16 mouse cellular contexts compared by ENCODE assay signal in the genomic region with DNA sequence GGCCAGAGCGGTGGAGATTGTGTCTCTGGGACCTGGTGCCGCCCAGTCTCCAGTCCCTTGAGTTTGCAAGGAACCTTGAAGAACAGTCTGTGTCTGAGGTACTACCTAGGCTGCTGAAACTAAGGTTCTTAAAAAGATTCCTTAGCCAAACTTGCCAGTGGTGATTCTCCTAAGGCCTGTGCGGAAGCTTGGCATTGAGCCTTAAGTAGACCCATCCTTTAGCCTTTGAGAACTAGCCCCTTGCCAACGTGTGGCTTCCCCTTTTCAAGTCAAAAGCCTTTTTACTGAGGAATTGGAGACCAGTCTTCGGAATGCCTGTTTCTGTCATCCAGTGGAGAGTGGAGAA. TPM values are rescaled to one million over a fixed set of nuclear protein-coding genes. Genes with fewer than 3 reads are reported as not detected.
A peak's percentile ranks its signal among the peaks of the same experiment; 100 is the strongest.
DNase-seq lines count a peak whose midpoint lies in the region; ATAC-seq and TF ChIP-seq lines count a peak whose summit lies in the region.
"Had no signal": no experiment of that assay in that cellular context is flagged by ENCODE, and none has a peak within 500 bp of the region (broad histone marks: within the 10 kb centered on the region; RNA-seq: fewer than 3 reads in every experiment).

No protein-coding gene starts in this region.

- H3K9ac ChIP-seq in intestine, embryonic 14.5 days (ENCODE audit: low read length): no peak overlapping the region
- no peak overlapping the region for H3K9ac ChIP-seq in intestine, embryonic 16.5 days (ENCODE audit: low read depth, low read length)
- peak overlapping the region; percentile 63 for H3K9ac ChIP-seq in limb, embryonic 11.5 days (ENCODE audit: low read length)
- H3K9ac ChIP-seq: hindbrain, embryonic 15.5 days; liver, embryonic 12.5 days had no signal

- WGBS in intestine, embryonic 14.5 days: 4% methylated on average over 5 of the region's 5 CpGs
- WGBS in intestine, embryonic 16.5 days: 5% methylated on average over 5 of the region's 5 CpGs
- WGBS in limb, embryonic 11.5 days: 6% methylated on average over 5 of the region's 5 CpGs

- TF ChIP-seq CTCF in gastrocnemius, adult 2 months (IDR thresholded peaks at IDR 0.05): no peak
- no peak for TF ChIP-seq CTCF in C2C12 (IDR thresholded peaks at IDR 0.05; ENCODE audit: control insufficient read depth, insufficient read depth, insufficient read length)

- intact Hi-C loops in gastrocnemius, adult 2 months (cut with DNase I): loop anchor here (5.0 kb wide), 2 partner anchors 156 to 181 kb away; no protein-coding TSS in a partner anchor
- intact Hi-C loops in gastrocnemius, postnatal 14 days (cut with DNase I; ENCODE audit: low total_unique reads): no loop called here

- H3ac ChIP-seq in C2C12 (ENCODE audit: control insufficient read depth, insufficient read length, low read depth): peak overlapping the region; percentile 91

- peaks cover 7% of the 10 kb centered on the region for H3K79me3 ChIP-seq in C2C12 (ENCODE audit: low read depth)

- H3K27me3 ChIP-seq in intestine, embryonic 14.5 days (replicated peaks; ENCODE audit: control insufficient read depth, insufficient read depth, low read length): peaks cover 100% of the 10 kb centered on the region
- H3K27me3 ChIP-seq in intestine, embryonic 16.5 days (replicated peaks; ENCODE audit: control insufficient read depth, insufficient read depth, low read length): peaks cover 91% of the 10 kb centered on the region
- no peaks in the 10 kb centered on the region for H3K27me3 ChIP-seq in C2C12 (ENCODE audit: control insufficient read depth, insufficient read depth, insufficient read length)
- peaks cover 77% of the 10 kb centered on the region for H3K27me3 ChIP-seq in limb, embryonic 11.5 days (ENCODE audit: control insufficient read depth, insufficient read depth, low read length)

- no peaks in the 10 kb centered on the region for H3K36me3 ChIP-seq in intestine, embryonic 14.5 days (ENCODE audit: control insufficient read depth, insufficient read depth, low read length)
- no peaks in the 10 kb centered on the region for H3K36me3 ChIP-seq in intestine, embryonic 16.5 days (ENCODE audit: control insufficient read depth, insufficient read depth, low read length)
- no peaks in the 10 kb centered on the region for H3K36me3 ChIP-seq in C2C12 (ENCODE audit: control insufficient read depth, insufficient read depth)
- H3K36me3 ChIP-seq in limb, embryonic 11.5 days (ENCODE audit: control insufficient read depth, insufficient read depth, low read length): no peaks in the 10 kb centered on the region
- H3K36me3 ChIP-seq: hindbrain, embryonic 15.5 days; liver, embryonic 12.5 days; midbrain, embryonic 10.5 days had no signal

- no peaks in the 10 kb centered on the region for H3K4me1 ChIP-seq in intestine, embryonic 14.5 days (replicated peaks; ENCODE audit: control insufficient read depth, insufficient read depth, low read length)
- H3K4me1 ChIP-seq in intestine, embryonic 16.5 days (ENCODE audit: control insufficient read depth, insufficient read depth, low read length): no peaks in the 10 kb centered on the region
- peaks cover 10% of the 10 kb centered on the region for H3K4me1 ChIP-seq in limb, embryonic 11.5 days (ENCODE audit: control insufficient read depth, insufficient read depth, low read length)
- H3K4me1 ChIP-seq: hindbrain, embryonic 15.5 days; liver, embryonic 12.5 days had no signal

- DNase-seq in gastrocnemius, adult 2 months: no peak
- DNase-seq in gastrocnemius, postnatal 14 days: no peak
- no peak for DNase-seq in intestine, embryonic 14.5 days (ENCODE audit: low spot score)
- no peak for DNase-seq in limb, embryonic 11.5 days (ENCODE audit: low spot score)
- no peak for DNase-seq in right cerebral cortex, postnatal 14 days
- DNase-seq in embryo, embryonic 11 days: no peak
- DNase-seq: cerebellum, adult 11 months; thymus, postnatal 14 days had no signal

- peaks cover 8% of the 10 kb centered on the region for H3K79me2 ChIP-seq in C2C12 (ENCODE audit: control insufficient read depth, insufficient read depth)

- H3K4me3 ChIP-seq in gastrocnemius, adult 2 months: peak overlapping the region; percentile 81
- 0 out of 2 replicates have a peak overlapping the region, but pooled peaks have one; percentile 3 for H3K4me3 ChIP-seq in intestine, embryonic 14.5 days (ENCODE audit: low read depth, low read length)
- H3K4me3 ChIP-seq in intestine, embryonic 16.5 days (ENCODE audit: low read length): no peak overlapping the region
- peak overlapping the region; percentile 60 for H3K4me3 ChIP-seq in C2C12 (ENCODE audit: insufficient read depth, poor library complexity, severe bottlenecking)
- peak overlapping the region; percentile 33 for H3K4me3 ChIP-seq in limb, embryonic 11.5 days (ENCODE audit: low read depth, low read length)
- H3K4me3 ChIP-seq: hindbrain, embryonic 15.5 days; liver, embryonic 12.5 days had no signal

- H3K4me2 ChIP-seq in intestine, embryonic 14.5 days (ENCODE audit: low read length): 0 out of 2 replicates have a peak overlapping the region, but pooled peaks have one; percentile 14
- no peak overlapping the region for H3K4me2 ChIP-seq in intestine, embryonic 16.5 days (ENCODE audit: low read depth, low read length)
- H3K4me2 ChIP-seq in limb, embryonic 11.5 days (ENCODE audit: low read depth, severe bottlenecking): peak overlapping the region; percentile 59
- H3K4me2 ChIP-seq: liver, embryonic 12.5 days had no signal

- ATAC-seq in intestine, embryonic 14.5 days (replicated peaks; ENCODE audit: low FRiP score, low TSS enrichment, low read depth): no peak
- no peak for ATAC-seq in intestine, embryonic 16.5 days
- no peak for ATAC-seq in limb, embryonic 11.5 days (ENCODE audit: insufficient number of reproducible peaks, low FRiP score, low TSS enrichment, low read depth)
- ATAC-seq: liver, embryonic 12.5 days had no signal

- peak overlapping the region; percentile 74 for H3K27ac ChIP-seq in gastrocnemius, adult 2 months
- no peak overlapping the region for H3K27ac ChIP-seq in intestine, embryonic 14.5 days (ENCODE audit: low read depth)
- no peak overlapping the region for H3K27ac ChIP-seq in intestine, embryonic 16.5 days (ENCODE audit: low read length)
- H3K27ac ChIP-seq in limb, embryonic 11.5 days (replicated peaks; ENCODE audit: low read depth, low read length): no peak overlapping the region
- H3K27ac ChIP-seq: hindbrain, embryonic 15.5 days; liver, embryonic 12.5 days; midbrain, embryonic 10.5 days had no signal

- H3K9me3 ChIP-seq in intestine, embryonic 14.5 days (ENCODE audit: control insufficient read depth, low read length): no peaks in the 10 kb centered on the region
- no peaks in the 10 kb centered on the region for H3K9me3 ChIP-seq in intestine, embryonic 16.5 days (ENCODE audit: control insufficient read depth, low read length)
- no peaks in the 10 kb centered on the region for H3K9me3 ChIP-seq in limb, embryonic 11.5 days (ENCODE audit: control insufficient read depth, low read length)
- H3K9me3 ChIP-seq: hindbrain, embryonic 15.5 days; liver, embryonic 12.5 days; midbrain, embryonic 10.5 days had no signal

TF ChIP-seq in C2C12, 6 proteins besides CTCF, POLR2A, EP300 and RAD21:
- no peak for TF ChIP-seq MYOG (IDR thresholded peaks at IDR 0.05; ENCODE audit: control insufficient read depth, extremely low read depth, insufficient read length)
- no peak for TF ChIP-seq MAX (IDR thresholded peaks at IDR 0.05)
- no peak for TF ChIP-seq USF1 (IDR thresholded peaks at IDR 0.05; ENCODE audit: low read depth)
- no peak for TF ChIP-seq FOSL1 (IDR thresholded peaks at IDR 0.05; ENCODE audit: insufficient read depth, low read length, poor library complexity, severe bottlenecking)
- no peak for TF ChIP-seq CEBPB (IDR thresholded peaks at IDR 0.05; ENCODE audit: low read depth)
- TF ChIP-seq MYOD1 (IDR thresholded peaks at IDR 0.05; ENCODE audit: control insufficient read depth, insufficient read length, low read depth): no peak

RNA-seq across cellular contexts. Expression of a gene that starts 6.9 kb away (rescaled TPM):
- not detected for total RNA-seq in gastrocnemius, adult 2 months (2021)
- total RNA-seq in gastrocnemius, postnatal 14 days (2021): under 1 TPM in 1 of 2 experiments, not detected in 1; 0.22 TPM
- polyA plus RNA-seq in intestine, embryonic 14.5 days (2014; fragmentation: Nextera tagmentation; extraction: Ambion mirVana): not detected in 2 replicates
- not detected in 2 replicates for polyA plus RNA-seq in intestine, embryonic 16.5 days (2015; fragmentation: Nextera tagmentation; extraction: Ambion mirVana)
- polyA plus RNA-seq in C2C12 (2012; fragmentation: generic; extraction: Trizol): 4.9 TPM
- polyA plus RNA-seq in limb, embryonic 11.5 days (2014; fragmentation: Nextera tagmentation; extraction: Ambion mirVana): 0.96 and 1.2 TPM in 2 replicates
- total RNA-seq: common myeloid progenitor, adult 5-6 weeks; gastrocnemius, postnatal 10 days; left cerebral cortex, adult 18-20 months had no signal
- polyA plus RNA-seq: hindbrain, embryonic 15.5 days; liver, embryonic 12.5 days; midbrain, embryonic 10.5 days had no signal

RNA-seq across cellular contexts. Expression of a gene that starts 10.8 kb away (rescaled TPM):
- 10 to 100 TPM in 1 of 2 experiments, 1 to 10 TPM in 1; 6.9 to 11.7 TPM for total RNA-seq in gastrocnemius, adult 2 months (2021)
- 1 to 10 TPM; 6.6 to 9.1 TPM for total RNA-seq in gastrocnemius, postnatal 14 days (2021)
- polyA plus RNA-seq in intestine, embryonic 14.5 days (2014; fragmentation: Nextera tagmentation; extraction: Ambion mirVana): 0.11 TPM in 2 replicates
- polyA plus RNA-seq in intestine, embryonic 16.5 days (2015; fragmentation: Nextera tagmentation; extraction: Ambion mirVana): 0.06 TPM in 1 of 2 replicates, not detected in the other
- polyA plus RNA-seq in C2C12 (2012; fragmentation: generic; extraction: Trizol): 34.6 TPM
- polyA plus RNA-seq in limb, embryonic 11.5 days (2014; fragmentation: Nextera tagmentation; extraction: Ambion mirVana): 5.5 and 5.9 TPM in 2 replicates
- total RNA-seq: common myeloid progenitor, adult 5-6 weeks; left cerebral cortex, adult 18-20 months had no signal
- polyA plus RNA-seq: hindbrain, embryonic 15.5 days; liver, embryonic 12.5 days; midbrain, embryonic 10.5 days had no signal

RNA-seq across cellular contexts. Expression of a gene that starts 22.5 kb away (rescaled TPM):
- total RNA-seq in gastrocnemius, adult 2 months (2021): not detected
- not detected for total RNA-seq in gastrocnemius, postnatal 14 days (2021)
- polyA plus RNA-seq in intestine, embryonic 14.5 days (2014; fragmentation: Nextera tagmentation; extraction: Ambion mirVana): not detected in 2 replicates
- not detected in 2 replicates for polyA plus RNA-seq in intestine, embryonic 16.5 days (2015; fragmentation: Nextera tagmentation; extraction: Ambion mirVana)
- 8.2 TPM for polyA plus RNA-seq in C2C12 (2012; fragmentation: generic; extraction: Trizol)
- polyA plus RNA-seq in limb, embryonic 11.5 days (2014; fragmentation: Nextera tagmentation; extraction: Ambion mirVana): 2.3 and 2.4 TPM in 2 replicates
- total RNA-seq: common myeloid progenitor, adult 5-6 weeks; gastrocnemius, postnatal 10 days; left cerebral cortex, adult 18-20 months had no signal
- polyA plus RNA-seq: hindbrain, embryonic 15.5 days; liver, embryonic 12.5 days; midbrain, embryonic 10.5 days had no signal

RNA-seq across cellular contexts. Expression of a gene that starts 23.2 kb away (rescaled TPM):
- 10 to 100 TPM; 72.4 to 84.8 TPM for total RNA-seq in gastrocnemius, adult 2 months (2021)
- 10 to 100 TPM; 47.9 to 48.0 TPM for total RNA-seq in gastrocnemius, postnatal 14 days (2021)
- polyA plus RNA-seq in intestine, embryonic 14.5 days (2014; fragmentation: Nextera tagmentation; extraction: Ambion mirVana): 2.6 and 3.1 TPM in 2 replicates
- polyA plus RNA-seq in intestine, embryonic 16.5 days (2015; fragmentation: Nextera tagmentation; extraction: Ambion mirVana): 1.1 and 1.3 TPM in 2 replicates
- 49.6 TPM for polyA plus RNA-seq in C2C12 (2012; fragmentation: generic; extraction: Trizol)
- 43.9 and 56.2 TPM in 2 replicates for polyA plus RNA-seq in limb, embryonic 11.5 days (2014; fragmentation: Nextera tagmentation; extraction: Ambion mirVana)
- total RNA-seq: common myeloid progenitor, adult 5-6 weeks; left cerebral cortex, adult 18-20 months had no signal
- polyA plus RNA-seq: hindbrain, embryonic 15.5 days; liver, embryonic 12.5 days; midbrain, embryonic 10.5 days had no signal

RNA-seq across cellular contexts. Expression of a gene that starts 23.8 kb away (rescaled TPM):
- 1 to 10 TPM; 2.7 to 2.9 TPM for total RNA-seq in gastrocnemius, adult 2 months (2021)
- total RNA-seq in gastrocnemius, postnatal 14 days (2021): 1 to 10 TPM; 1.4 to 1.8 TPM
- polyA plus RNA-seq in intestine, embryonic 14.5 days (2014; fragmentation: Nextera tagmentation; extraction: Ambion mirVana): 12.2 and 14.1 TPM in 2 replicates
- 6.8 and 7.2 TPM in 2 replicates for polyA plus RNA-seq in intestine, embryonic 16.5 days (2015; fragmentation: Nextera tagmentation; extraction: Ambion mirVana)
- polyA plus RNA-seq in C2C12 (2012; fragmentation: generic; extraction: Trizol): 1.6 TPM
- polyA plus RNA-seq in limb, embryonic 11.5 days (2014; fragmentation: Nextera tagmentation; extraction: Ambion mirVana): 8.3 and 9.1 TPM in 2 replicates
- total RNA-seq: common myeloid progenitor, adult 5-6 weeks; left cerebral cortex, adult 18-20 months had no signal
